7 mouse cellular contexts compared by ENCODE assay signal in the genomic region with DNA sequence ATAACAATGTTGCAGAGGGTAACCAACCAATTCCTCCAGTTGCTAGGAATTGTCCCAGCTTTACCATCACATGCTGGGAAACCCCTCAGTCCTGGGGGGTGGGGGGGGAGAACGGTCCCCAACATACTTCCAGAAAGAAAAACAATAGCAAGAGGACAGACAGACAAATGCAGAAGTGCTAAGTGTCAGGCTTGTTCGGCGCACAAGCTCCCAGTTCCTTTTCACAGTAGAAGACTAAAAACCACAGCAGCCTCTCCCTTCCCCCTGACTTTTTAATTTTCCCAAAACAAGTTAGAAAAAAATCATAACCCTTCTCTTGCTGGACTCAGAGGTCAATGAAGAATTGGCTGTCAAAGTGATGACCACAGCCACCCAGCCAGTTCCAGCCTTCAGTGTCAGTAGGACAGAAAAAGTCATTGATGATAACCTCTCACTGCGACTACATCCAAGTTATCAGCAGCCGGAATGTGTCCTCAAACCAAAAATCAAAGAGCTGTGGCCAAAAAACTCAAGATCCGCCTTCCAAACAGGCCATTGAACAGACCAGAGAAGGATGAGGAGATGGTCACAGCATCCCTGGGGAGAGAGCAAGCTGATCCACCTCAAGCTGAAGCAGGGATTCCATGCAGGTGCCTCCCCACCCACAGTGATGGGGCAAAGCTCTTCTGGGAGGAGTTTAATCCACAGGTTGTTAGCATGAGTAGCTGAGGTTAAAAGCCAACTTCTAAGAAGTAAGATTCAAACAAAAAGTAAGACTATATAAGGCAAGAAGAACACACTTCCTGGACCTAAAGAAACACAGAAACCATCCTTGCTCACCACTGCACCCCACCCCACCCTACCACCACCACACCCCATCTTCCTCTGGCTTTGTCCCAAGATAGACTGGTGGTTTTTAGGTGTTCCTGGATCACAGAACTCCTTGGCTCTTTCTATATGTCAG. TPM values are rescaled to one million over a fixed set of nuclear protein-coding genes. Genes with fewer than 3 reads are reported as not detected.
DNase-seq lines count a peak whose midpoint lies in the region; ATAC-seq and TF ChIP-seq lines count a peak whose summit lies in the region.

No protein-coding gene starts in this region.

- 81% methylated on average over 6 of the region's 6 CpGs for WGBS in kidney, embryonic 14.5 days
- WGBS in bone marrow, adult 2 months, result 30% methylated on average over 6 of the region's 6 CpGs
- WGBS in neural tube, embryonic 15.5 days, result 87% methylated on average over 6 of the region's 6 CpGs

- H3K9me3 ChIP-seq in kidney, embryonic 14.5 days (ENCODE audit: control insufficient read depth, low read length), result no peaks in the 10 kb centered on the region
- H3K9me3 ChIP-seq in neural tube, embryonic 15.5 days (replicated peaks), result no peaks in the 10 kb centered on the region

- peak; percentile 24 to 41 for DNase-seq in kidney, postnatal 25 days
- no peak for DNase-seq in gastrocnemius, postnatal 36 days
- DNase-seq in adrenal gland, postnatal 14 days, result no peak

- 0 out of 2 replicates have a peak, but pooled peaks cover 3% of the 10 kb centered on the region for H3K4me1 ChIP-seq in kidney, embryonic 14.5 days (ENCODE audit: control insufficient read depth, insufficient read depth, low read length)
- peaks cover 8% of the 10 kb centered on the region for H3K4me1 ChIP-seq in bone marrow, adult 2 months (ENCODE audit: control insufficient read depth, insufficient read depth, low read length)
- H3K4me1 ChIP-seq in neural tube, embryonic 15.5 days, result peaks cover 27% of the 10 kb centered on the region

- no peak overlapping the region for H3K9ac ChIP-seq in kidney, embryonic 14.5 days (ENCODE audit: low read depth, low read length)
- no peak overlapping the region for H3K9ac ChIP-seq in neural tube, embryonic 15.5 days (replicated peaks)

- intact Hi-C loops in gastrocnemius, postnatal 36 days (cut with DNase I), result loop anchor here (10.0 kb wide), 1 partner anchor 169 kb away; no protein-coding TSS in a partner anchor

- no peaks in the 10 kb centered on the region for H3K27me3 ChIP-seq in kidney, embryonic 14.5 days (ENCODE audit: control insufficient read depth, insufficient read depth, low read length)
- H3K27me3 ChIP-seq in neural tube, embryonic 15.5 days (replicated peaks), result no peaks in the 10 kb centered on the region

- H3K4me3 ChIP-seq in kidney, embryonic 14.5 days (ENCODE audit: low read length), result no peak overlapping the region
- H3K4me3 ChIP-seq in bone marrow, adult 2 months (replicated peaks; ENCODE audit: control insufficient read depth, low read depth, low read length), result peak overlapping the region; percentile 47
- H3K4me3 ChIP-seq in neural tube, embryonic 15.5 days (replicated peaks), result 0 out of 2 replicates have a peak overlapping the region, but pooled peaks have one; percentile 82

- TF ChIP-seq CTCF in bone marrow, adult 2 months (IDR thresholded peaks at IDR 0.05; ENCODE audit: control insufficient read depth, insufficient read depth, low read length), result no peak

- no peak overlapping the region for H3K4me2 ChIP-seq in kidney, embryonic 14.5 days (replicated peaks; ENCODE audit: low read depth, low read length)
- peak overlapping the region; percentile 79 for H3K4me2 ChIP-seq in neural tube, embryonic 15.5 days

- H3K36me3 ChIP-seq in kidney, embryonic 14.5 days (ENCODE audit: control insufficient read depth, insufficient read depth, low read length), result no peaks in the 10 kb centered on the region
- no peaks in the 10 kb centered on the region for H3K36me3 ChIP-seq in neural tube, embryonic 15.5 days

- H3K27ac ChIP-seq in kidney, embryonic 14.5 days (ENCODE audit: low read depth, low read length), result no peak overlapping the region
- peak overlapping the region; percentile 87 for H3K27ac ChIP-seq in bone marrow, adult 2 months (ENCODE audit: control insufficient read depth, insufficient read depth, low read depth, low read length, poor library complexity)
- no peak overlapping the region for H3K27ac ChIP-seq in neural tube, embryonic 15.5 days (replicated peaks)

- ATAC-seq in kidney, embryonic 14.5 days (ENCODE audit: low FRiP score, low TSS enrichment), result no peak
- ATAC-seq in inflammation-experienced regulatory T-cells, adult 6 months, result peak; percentile 67
- ATAC-seq in neural tube, embryonic 15.5 days (ENCODE audit: low FRiP score), result no peak

- no peak for TF ChIP-seq POLR2A in bone marrow, adult 2 months (IDR thresholded peaks at IDR 0.05; ENCODE audit: borderline replicate concordance, control insufficient read depth, low read depth, low read length)

RNA-seq across cellular contexts. Expression of a gene that starts 2.5 kb away (rescaled TPM):
- 5.3 and 9.0 TPM in 2 replicates for polyA plus RNA-seq in kidney, embryonic 14.5 days (2014; fragmentation: Nextera tagmentation; extraction: Ambion mirVana)
- 12.1 and 47.3 TPM in 2 replicates for polyA plus RNA-seq in bone marrow, adult 2 months (2011; ENCODE audit: insufficient read depth, insufficient read length, low replicate concordance, missing spikeins)
- polyA plus RNA-seq in inflammation-experienced regulatory T-cells, adult 6 months (2017; shearing (Covaris generic)), result 100 to 1,000 TPM; 141 to 193 (median 187) TPM
- polyA plus RNA-seq in neural tube, embryonic 15.5 days (2015; fragmentation: Nextera tagmentation; extraction: Ambion mirVana), result 21.4 and 23.1 TPM in 2 replicates
- total RNA-seq in gastrocnemius, postnatal 36 days (2021), result 1 to 10 TPM; 5.1 to 6.2 TPM
- 20.5 and 36.5 TPM in 2 replicates for total RNA-seq in adrenal gland, postnatal 14 days (2021)

Comparison
In these comparisons a context has a peak if more than half of its experiments do, and no peak if none do; other contexts are left out.
1. DNase-seq: peak in kidney, postnatal 25 days (2 of 2); none in gastrocnemius, postnatal 36 days (0 of 2) and adrenal gland, postnatal 14 days (single experiment).